Mouse (Mus musculus) CH12.LX (cell line): ENCODE data around the gene H2afb3. TPM values are rescaled to one million over a fixed set of nuclear protein-coding genes. Genes with fewer than 3 reads are reported as not detected.

ENCODE experiments used
- DNase-seq: peaks from one replicate; pipeline ENCODE4 v3.0.0-alpha.2; 2013; ENCODE audit errors: extremely low read depth
- H3K27ac ChIP-seq: 2 replicates; pipeline ENCODE4 v1.5.1; 2012; ENCODE audit warnings: low read depth, mild to moderate bottlenecking, control low read depth, moderate library complexity; ENCODE audit not compliant: insufficient read depth
- H3K27me3 ChIP-seq: replicated peaks from 2 replicates; pipeline ENCODE3; 2012; ENCODE audit warnings: inconsistent platforms
- H3K36me3 ChIP-seq, 2 experiments: replicated peaks in 1 of 2; 2 replicates each; pipeline versions ENCODE3 to v1.6.1; 2012; ENCODE audit warnings: inconsistent platforms in 1 of 2, low read length in 1 of 2, mild to moderate bottlenecking in 1 of 2, mixed read lengths in 1 of 2, moderate library complexity in 1 of 2; ENCODE audit not compliant: control insufficient read depth in 1 of 2, insufficient read depth in 1 of 2
- H3K4me1 ChIP-seq, 2 experiments: 2 replicates each; pipeline ENCODE4 v1.6.1; 2012; ENCODE audit warnings: inconsistent platforms in 1 of 2, moderate library complexity in 1 of 2; ENCODE audit not compliant: insufficient read depth in 2 of 2, control insufficient read depth in 1 of 2
- H3K4me2 ChIP-seq: 2 replicates; pipeline ENCODE4 v1.6.1; 2012; ENCODE audit warnings: low read depth, mild to moderate bottlenecking, control low read depth; ENCODE audit not compliant: poor library complexity, insufficient read depth, severe bottlenecking
- H3K4me3 ChIP-seq, 3 experiments: fragments of 150-350 bp in 1 of 3; sonication (generic) in 1 of 3; replicated peaks in 1 of 3; 2 replicates each; pipeline versions ENCODE3 to v1.5.1; 2011 to 2012; ENCODE audit warnings: low read depth in 2 of 3, low read length in 2 of 3, mild to moderate bottlenecking in 2 of 3, moderate library complexity in 2 of 3, control low read depth in 1 of 3, improper control_type of control experiment in 1 of 3, inconsistent platforms in 1 of 3, mixed read lengths in 1 of 3; ENCODE audit not compliant: poor library complexity in 1 of 3
- H3K79me2 ChIP-seq: replicated peaks from 2 replicates; pipeline ENCODE4 v1.6.1; 2012; ENCODE audit warnings: mild to moderate bottlenecking, moderate library complexity; ENCODE audit not compliant: control insufficient read depth, poor library complexity, insufficient read depth, severe bottlenecking; ENCODE audit errors: extremely low read depth
- H3K9ac ChIP-seq: 2 replicates; pipeline ENCODE4 v1.6.1; 2012; ENCODE audit warnings: low read depth, mild to moderate bottlenecking, control low read depth, moderate library complexity; ENCODE audit not compliant: insufficient read depth
- H3K9me3 ChIP-seq: replicated peaks from 2 replicates; pipeline ENCODE3; 2012; ENCODE audit warnings: low read length, inconsistent platforms, mixed read lengths
- CTCF ChIP-seq, 2 experiments: IDR thresholded peaks in 1 of 2; conservative IDR thresholded peaks in 1 of 2; 2 replicates each; pipeline ENCODE4 v1.5.1; 2011 to 2012; ENCODE audit warnings: low read depth in 2 of 2, low read length in 2 of 2, improper control_type of control experiment in 1 of 2, inconsistent platforms in 1 of 2, mild to moderate bottlenecking in 1 of 2, moderate library complexity in 1 of 2
- ELF1 ChIP-seq: IDR thresholded peaks from 2 replicates; pipeline ENCODE4 v1.6.1; 2014; ENCODE audit warnings: low read depth, mild to moderate bottlenecking, inconsistent platforms, low read length, improper control_type of control experiment
- EP300 ChIP-seq: IDR thresholded peaks from 2 replicates; pipeline ENCODE4 v1.6.1; 2011; ENCODE audit warnings: low read length, improper control_type of control experiment
- ETS1 ChIP-seq: conservative IDR thresholded peaks from 2 replicates; pipeline ENCODE4 v1.6.1; 2012; ENCODE audit warnings: low read depth, mild to moderate bottlenecking, inconsistent platforms, low read length, improper control_type of control experiment, moderate library complexity
- GABPA ChIP-seq: IDR thresholded peaks from 2 replicates; pipeline ENCODE4 v1.6.1; 2012; ENCODE audit warnings: low read depth, low read length, improper control_type of control experiment, inconsistent platforms; ENCODE audit not compliant: insufficient replicate concordance
- IRF4 ChIP-seq: IDR thresholded peaks from 2 replicates; pipeline ENCODE4 v1.6.1; 2014; ENCODE audit warnings: low read depth, mild to moderate bottlenecking, inconsistent platforms, low read length, improper control_type of control experiment
- MAFK ChIP-seq: IDR thresholded peaks from 2 replicates; pipeline ENCODE4 v1.6.1; 2011; ENCODE audit warnings: low read length, improper control_type of control experiment; ENCODE audit not compliant: insufficient replicate concordance
- MEF2A ChIP-seq: IDR thresholded peaks from 2 replicates; pipeline ENCODE4 v1.6.1; 2014; ENCODE audit warnings: low read depth, mild to moderate bottlenecking, inconsistent platforms, low read length, improper control_type of control experiment, borderline replicate concordance
- MXI1 ChIP-seq: IDR thresholded peaks from 2 replicates; pipeline ENCODE4 v1.6.1; 2011; ENCODE audit warnings: mild to moderate bottlenecking, low read depth, low read length, improper control_type of control experiment
- MYC ChIP-seq: IDR thresholded peaks from 2 replicates; pipeline ENCODE4 v1.6.1; 2011; ENCODE audit warnings: low read depth, mild to moderate bottlenecking, improper control_type of control experiment, low read length
- NELFE ChIP-seq: IDR thresholded peaks from 2 replicates; pipeline ENCODE4 v1.6.1; 2011; ENCODE audit warnings: low read depth, low read length, improper control_type of control experiment
- POLR2A ChIP-seq: IDR thresholded peaks from 2 replicates; pipeline ENCODE4 v1.6.1; 2011; ENCODE audit warnings: low read depth, mild to moderate bottlenecking, improper control_type of control experiment, low read length
- POLR2AphosphoS2 ChIP-seq: IDR thresholded peaks from 2 replicates; pipeline ENCODE4 v1.6.1; 2011; ENCODE audit warnings: low read depth, low read length, improper control_type of control experiment
- RAD21 ChIP-seq: IDR thresholded peaks from 2 replicates; pipeline ENCODE4 v1.6.1; 2011; ENCODE audit warnings: low read depth, mild to moderate bottlenecking, low read length, improper control_type of control experiment, moderate library complexity
- RCOR1 ChIP-seq: conservative IDR thresholded peaks from 2 replicates; pipeline ENCODE4 v1.6.1; 2012; ENCODE audit warnings: low read depth, mild to moderate bottlenecking, inconsistent platforms, low read length, improper control_type of control experiment
- UBTF ChIP-seq: IDR thresholded peaks from 2 replicates; pipeline ENCODE4 v1.6.1; 2012; ENCODE audit warnings: low read depth, mild to moderate bottlenecking, inconsistent platforms, low read length, improper control_type of control experiment, moderate library complexity
- USF1 ChIP-seq: IDR thresholded peaks from 2 replicates; pipeline ENCODE4 v1.6.1; 2014; ENCODE audit warnings: low read depth, mild to moderate bottlenecking, inconsistent platforms, low read length, improper control_type of control experiment
- USF2 ChIP-seq: conservative IDR thresholded peaks from 2 replicates; pipeline ENCODE4 v1.6.1; 2011; ENCODE audit warnings: low read depth, low read length, improper control_type of control experiment
- ZC3H11A ChIP-seq: IDR thresholded peaks from 2 replicates; pipeline ENCODE4 v1.6.1; 2012; ENCODE audit warnings: low read depth, mild to moderate bottlenecking, inconsistent platforms, low read length, improper control_type of control experiment
- ZKSCAN1 ChIP-seq: IDR thresholded peaks from 2 replicates; pipeline ENCODE4 v1.6.1; 2012; ENCODE audit warnings: low read depth, inconsistent platforms, low read length, improper control_type of control experiment, borderline replicate concordance
- dilution Hi-C: fragments of 300-500 bp; cut with MboI; formaldehyde crosslinking; loops from 2 replicates; pipeline ENCODE4 v1.14.3; 2020; ENCODE audit warnings: low sequenced_read_pairs; ENCODE audit not compliant: extremely low pct_unique_long_range_greater_than_20kb, extremely low pct_ligation_motif_present
- in situ Hi-C: fragments of 300-500 bp; cut with MboI; formaldehyde crosslinking; loops from 3 replicates; pipeline ENCODE4 v1.14.3; 2019; ENCODE audit warnings: low sequenced_read_pairs, low pct_ligation_motif_present, low pct_unique_long_range_greater_than_20kb, mixed read lengths
- polyA plus RNA-seq: library from polyadenylated mRNA; unstranded; fragments of >175 nt; gene quantifications from 2 replicates; pipeline ENCODE4 v1.2.1, GENCODE M21; 2012; ENCODE audit warnings: low read depth; ENCODE audit not compliant: insufficient read length
- total RNA-seq, 2 experiments: library from RNA; depleted of rRNA; stranded (reverse); fragments of 300-350 nt in 1 of 2; fragments of >200 nt in 1 of 2; gene quantifications; 2 replicates each; pipeline ENCODE4 v1.2.3; 2012 to 2014

The H2afb3 gene
- total and polyA plus RNA-seq, 3 experiments: not detected

- no peaks in the 10 kb centered on the region for H3K79me2 ChIP-seq
- no peak for TF ChIP-seq ZC3H11A
- TF ChIP-seq MEF2A: no peak
- no peak for TF ChIP-seq USF1
- TF ChIP-seq USF2: no peak
- TF ChIP-seq CTCF (conservative IDR thresholded peaks at IDR 0.05 in 1 of 2, IDR thresholded peaks at IDR 0.05 in 1 of 2; ENCODE audit: low read depth in 2 of 2, low read length in 2 of 2): no peak
- no peak for TF ChIP-seq MYC
- TF ChIP-seq EP300: no peak
- no peak for TF ChIP-seq POLR2AphosphoS2
- no peak for TF ChIP-seq ZKSCAN1
- TF ChIP-seq RAD21: no peak
- TF ChIP-seq ELF1: no peak
- no peak for TF ChIP-seq IRF4
- no peak for TF ChIP-seq POLR2A
- TF ChIP-seq NELFE: no peak
- no peak for TF ChIP-seq UBTF
- no peak for TF ChIP-seq MAFK
- TF ChIP-seq MXI1: no peak
- TF ChIP-seq ETS1: no peak
- TF ChIP-seq RCOR1: no peak
- no peak for TF ChIP-seq GABPA
- TF ChIP-seq, all 38 proteins: peak for 0
- no peak for DNase-seq
Measured at GRCm38 (mm10) chrX:120285522-120285921, 27.4 kb downstream of the H2afb3 start.

More at GRCm38 (mm10) chrX:120285522-120285921, 27.4 kb downstream of the H2afb3 start:
- Histone ChIP-seq H3K4me1 (no peaks in the 10 kb centered on the region), H3K4me3 (no peak overlapping the region), H3K27ac (no peak overlapping the region), H3K9me3 (peaks cover 11% of the 10 kb centered on the region), H3K4me2 (no peak overlapping the region), H3K27me3 (no peaks in the 10 kb centered on the region), H3K36me3 (no peaks in the 10 kb centered on the region), H3K9ac (no peak overlapping the region)
- in situ Hi-C loops (no loop called here), dilution Hi-C loops (no loop called here)

Other genes starting within 250 kb of the H2afb3 start
- gene Pcdh11x, start 22.8 kb downstream of the H2afb3 start, total RNA-seq (2012; rRNA removed): not detected in 2 replicates
- not detected in 2 replicates for gene Pcdh11x, start 22.8 kb downstream of the H2afb3 start, total RNA-seq (2014; rRNA removed)
- not detected in 2 replicates for gene Pcdh11x, start 22.8 kb downstream of the H2afb3 start, polyA plus RNA-seq